Mouse (Mus musculus) monocyte, adult 5-6 weeks (primary cell): Measurements from ENCODE around the gene Slc1a3. TPM values are rescaled to one million over a fixed set of nuclear protein-coding genes. Genes with fewer than 3 reads are reported as not detected.
"Not testable (repeated sequence)": the region's sequence is repeated elsewhere in the genome, so short reads cannot be mapped to it uniquely, and the experiment has no call there.

Experiments used
- ATAC-seq: fragments of 153-309, 156-312 bp; replicated peaks from 2 replicates; pipeline ENCODE4 v1.8.0; 2017; ENCODE audit warnings: mild to moderate bottlenecking; ENCODE audit not compliant: low TSS enrichment, insufficient number of reproducible peaks, severe bottlenecking, poor library complexity, low FRiP score
- total RNA-seq: library from RNA; stranded (forward); fragments of 200-1000, 200-491, 200-594 nt; gene quantifications from 3 replicates; pipeline ENCODE4 v1.2.3, GENCODE M21; 2017

The Slc1a3 gene
- total RNA-seq, 1 experiment from 2014 or later: 0.38 TPM

DNA sequence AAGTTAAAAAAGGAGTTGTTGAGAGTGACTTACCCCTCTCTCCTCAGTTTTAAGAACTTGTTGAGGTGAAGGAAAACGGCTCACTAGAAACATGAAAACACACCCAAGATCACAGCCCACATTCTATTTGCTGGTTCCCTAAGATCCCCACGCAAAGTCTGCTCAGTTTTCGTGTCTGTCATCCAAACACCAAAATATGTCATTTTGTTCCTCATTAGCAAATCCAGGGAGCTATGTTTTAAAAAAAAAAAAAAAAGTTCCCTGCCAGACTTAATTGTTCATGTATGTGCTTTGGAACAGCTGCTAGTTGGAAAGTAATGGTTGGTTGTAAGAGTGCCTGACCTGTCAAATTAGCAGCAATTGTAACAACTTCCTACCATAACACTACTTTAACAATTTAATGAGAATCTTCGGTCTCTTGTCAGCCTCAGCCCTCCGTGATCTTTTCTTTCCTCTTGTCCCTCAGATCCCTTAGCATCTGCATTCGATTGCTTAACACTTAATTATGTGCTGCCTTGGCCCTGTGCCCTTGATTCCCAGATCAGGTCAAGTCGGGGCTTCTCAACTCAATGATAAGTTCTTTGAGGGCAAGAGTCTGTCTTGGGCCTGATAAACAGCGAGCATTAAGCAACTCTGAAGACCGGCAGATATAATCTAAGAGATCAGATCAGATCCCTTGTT lies 1.2 kb upstream of the Slc1a3 start:
- no peak for ATAC-seq

DNA sequence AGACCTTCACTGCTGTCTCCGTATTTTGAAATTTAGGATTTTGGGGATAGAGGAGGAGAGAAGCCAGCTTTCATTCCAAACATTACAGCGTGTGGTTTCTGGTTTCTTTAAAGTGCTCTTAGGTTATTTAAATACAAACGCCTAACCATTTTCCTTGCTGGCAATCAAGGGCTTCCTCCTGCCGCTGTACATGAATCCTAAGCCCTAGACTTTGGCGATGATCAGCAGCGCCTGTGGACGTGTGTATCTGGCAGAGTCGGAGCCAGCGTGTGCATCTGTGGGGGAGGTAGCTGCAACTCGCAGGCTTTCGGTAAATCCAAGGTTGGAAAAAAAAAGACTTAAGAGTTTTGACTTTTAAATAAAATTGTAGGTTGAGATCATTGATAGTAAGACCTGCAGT lies 986 bp downstream of the Slc1a3 start:
- no peak for ATAC-seq

DNA sequence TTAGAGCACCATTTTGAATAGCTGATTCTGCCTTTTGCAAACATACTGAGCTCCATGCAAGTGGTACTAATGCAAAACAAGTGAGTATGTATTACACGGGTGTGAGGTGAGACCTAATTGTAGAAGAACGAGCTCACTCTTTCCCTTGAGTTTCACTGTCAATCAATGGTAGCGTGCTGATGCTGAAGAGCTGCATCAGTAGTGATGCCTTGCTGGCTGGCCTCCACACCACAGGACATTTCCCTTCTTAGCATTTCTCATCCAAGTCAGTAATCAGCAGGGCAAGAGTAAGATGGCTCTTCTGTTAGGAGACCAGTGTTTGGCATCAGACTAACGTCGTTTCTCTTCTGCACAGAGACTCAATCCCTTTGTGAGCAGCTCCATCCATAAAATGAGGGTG lies 4.0 kb downstream of the Slc1a3 start:
- ATAC-seq: no peak

DNA sequence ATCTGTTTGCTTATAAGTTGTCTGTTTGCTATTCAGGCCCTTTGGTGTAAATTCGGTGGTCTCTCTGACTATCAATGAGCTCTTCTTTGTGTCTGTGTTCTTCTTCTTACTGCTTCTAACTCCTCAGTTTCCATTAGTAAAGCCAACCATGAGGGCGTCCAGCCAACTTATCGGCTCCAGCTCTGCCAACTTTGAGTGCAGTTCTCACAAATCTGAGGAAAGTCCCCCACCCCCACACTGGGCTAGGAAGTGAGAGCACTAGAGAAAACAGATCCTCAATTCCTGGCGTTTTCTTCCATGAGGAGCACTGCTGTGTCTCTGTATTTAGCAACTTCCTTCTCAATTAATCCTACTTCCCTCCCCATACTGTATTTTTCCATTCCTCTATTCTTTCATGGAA lies 4.4 kb downstream of the Slc1a3 start:
- ATAC-seq: no peak

DNA sequence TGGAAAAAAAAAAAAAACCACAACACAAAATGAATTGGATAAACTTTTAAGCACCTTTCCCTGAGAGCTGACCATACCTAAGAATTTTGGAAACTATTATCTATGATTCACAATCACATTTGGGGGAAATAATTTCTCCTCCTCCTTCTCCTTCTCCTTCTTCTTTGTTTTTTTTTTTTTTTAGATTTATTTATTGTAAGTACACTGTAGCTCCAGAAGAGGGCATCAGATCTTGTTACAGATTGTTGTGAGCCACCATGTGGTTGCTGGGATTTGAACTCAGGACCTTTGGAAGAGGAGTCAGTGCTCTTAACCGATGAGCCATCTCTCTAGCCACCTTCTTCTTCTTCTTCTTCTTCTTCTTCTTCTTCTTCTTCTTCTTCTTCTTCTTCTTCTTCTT lies 5.0 kb downstream of the Slc1a3 start:
- ATAC-seq: not testable (repeated sequence)

DNA sequence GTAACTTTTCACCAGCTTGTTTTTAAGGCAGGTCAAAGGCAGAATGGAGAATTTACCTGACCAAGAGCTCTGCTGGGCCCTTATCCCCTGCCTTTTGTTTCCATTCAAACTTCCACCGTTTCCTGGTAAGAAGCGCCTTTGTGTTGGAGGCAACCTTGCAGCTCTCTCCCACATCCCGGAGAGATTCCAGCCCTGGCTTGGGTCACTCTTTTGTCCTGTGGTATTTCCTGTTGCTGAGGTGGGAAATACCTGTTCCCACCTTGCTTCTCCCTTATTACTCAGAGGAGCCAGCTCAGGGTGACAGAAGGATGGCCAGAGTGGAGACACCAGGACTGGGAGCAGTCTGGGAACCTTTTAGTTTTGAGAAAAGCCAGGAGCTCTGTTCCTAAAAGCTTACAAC lies 12.6 kb downstream of the Slc1a3 start:
- ATAC-seq: no peak

DNA sequence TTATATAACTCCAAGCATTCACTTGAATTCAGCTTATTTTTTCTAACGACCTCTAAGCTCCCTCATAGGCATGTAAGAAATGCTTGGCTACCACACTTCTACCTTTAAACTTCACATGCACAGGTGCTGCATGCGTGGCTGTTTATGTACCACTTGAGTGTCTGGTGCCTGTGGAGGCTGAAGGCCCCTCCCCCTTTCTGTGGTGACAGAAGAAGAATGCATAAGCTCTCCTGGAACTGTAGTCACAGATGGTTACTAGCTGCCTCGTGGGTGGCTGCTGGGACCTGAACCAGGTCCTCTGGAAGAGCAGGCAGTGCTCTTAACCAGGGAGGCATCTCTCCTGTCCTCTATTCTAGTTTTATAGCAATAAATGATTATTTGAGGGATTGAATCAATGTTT lies 13.1 kb downstream of the Slc1a3 start:
- ATAC-seq: no peak

DNA sequence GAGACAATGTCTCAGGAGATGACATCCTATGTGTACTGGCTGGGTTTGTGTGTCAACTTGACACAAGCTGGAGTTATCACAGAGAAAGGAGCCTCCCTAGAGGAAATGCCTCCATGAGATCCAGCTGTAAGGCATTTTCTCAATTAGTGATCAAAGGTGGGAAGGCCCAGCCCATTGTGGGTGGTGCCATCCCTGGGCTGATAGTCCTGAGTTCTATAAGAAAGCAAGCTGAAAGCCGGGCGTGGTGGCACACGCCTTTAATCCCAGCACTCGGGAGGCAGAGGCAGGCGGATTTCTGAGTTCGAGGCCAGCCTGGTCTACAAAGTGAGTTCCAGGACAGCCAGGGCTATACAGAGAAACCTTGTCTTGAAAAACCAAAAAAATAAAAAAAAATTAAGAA lies 20.4 kb downstream of the Slc1a3 start:
- not testable (repeated sequence) for ATAC-seq

DNA sequence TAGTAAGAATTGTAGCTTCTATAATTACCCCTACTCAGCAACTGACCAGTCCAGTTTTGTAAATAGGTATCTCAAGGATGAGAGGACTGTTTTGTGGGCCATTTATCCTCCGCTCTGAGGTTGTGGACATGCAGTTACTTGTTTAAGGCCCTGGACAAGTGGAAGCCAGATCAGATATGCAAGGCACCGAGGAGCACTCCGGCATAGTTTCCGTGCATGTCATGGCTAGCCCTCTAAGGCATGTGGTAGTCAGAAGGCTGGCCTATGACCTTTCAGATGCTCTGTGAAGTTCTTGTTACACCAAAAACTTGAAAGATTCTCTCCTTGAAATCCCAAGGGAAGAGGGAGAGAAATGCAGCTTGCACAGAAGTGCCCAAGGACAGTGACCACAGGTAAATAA lies 23.7 kb downstream of the Slc1a3 start:
- ATAC-seq: no peak

DNA sequence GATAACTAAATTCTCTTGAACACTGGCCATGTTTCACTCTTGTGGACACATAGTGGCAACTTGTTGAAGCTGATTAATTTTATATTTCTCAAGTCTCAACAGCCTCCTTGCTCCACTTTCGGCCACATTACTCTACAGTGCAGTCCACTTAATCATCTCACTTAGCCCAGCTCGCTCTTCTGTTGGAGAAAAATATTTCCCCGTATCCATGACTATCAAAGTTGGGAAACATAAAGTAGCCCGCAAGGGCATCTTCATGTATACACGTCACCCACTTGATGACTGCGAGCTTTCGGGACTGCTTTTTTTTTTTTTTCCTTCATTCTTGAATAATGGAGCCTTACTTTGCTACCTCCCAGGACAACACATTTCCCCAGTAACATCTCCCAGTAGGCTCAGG lies 25.1 kb downstream of the Slc1a3 start:
- no peak for ATAC-seq

DNA sequence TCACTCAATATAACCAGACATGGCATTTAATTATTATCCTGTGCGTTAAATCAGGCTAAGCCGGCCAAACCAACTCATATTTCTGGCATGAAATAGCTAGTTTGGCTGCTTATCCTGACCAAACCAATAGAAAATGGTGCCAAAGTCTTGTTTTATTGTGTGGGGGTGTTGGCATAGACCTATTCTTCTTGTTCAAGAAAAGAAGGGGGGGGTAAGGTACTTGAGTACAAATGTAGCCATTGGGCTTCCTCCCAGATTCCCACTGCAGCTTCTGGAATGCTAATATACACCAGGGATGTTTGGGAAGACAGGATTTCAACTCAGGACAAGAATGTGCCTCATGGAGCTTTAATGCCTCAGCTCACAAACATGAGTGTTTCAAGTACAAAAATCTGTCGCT lies 26.3 kb downstream of the Slc1a3 start:
- no peak for ATAC-seq

DNA sequence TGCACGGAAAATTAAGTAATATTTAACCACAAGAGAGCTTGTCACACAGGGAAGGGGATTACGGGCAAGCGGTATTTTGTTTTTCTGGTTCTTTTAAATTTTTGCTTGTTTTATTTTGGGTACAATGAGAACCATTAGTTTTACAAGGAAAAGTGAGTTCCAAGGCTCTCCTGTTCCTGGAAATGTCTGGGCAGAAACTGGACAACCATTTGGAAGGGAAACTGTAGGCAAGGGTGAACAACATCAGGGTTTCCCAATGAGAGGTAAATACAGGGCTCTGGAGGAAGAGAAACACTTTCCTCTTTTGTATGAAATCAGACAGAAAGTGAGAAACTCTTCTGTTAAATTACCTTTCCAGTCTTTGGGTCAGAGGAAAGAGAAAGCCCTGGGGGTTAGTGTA lies 27.7 kb downstream of the Slc1a3 start:
- ATAC-seq: no peak

DNA sequence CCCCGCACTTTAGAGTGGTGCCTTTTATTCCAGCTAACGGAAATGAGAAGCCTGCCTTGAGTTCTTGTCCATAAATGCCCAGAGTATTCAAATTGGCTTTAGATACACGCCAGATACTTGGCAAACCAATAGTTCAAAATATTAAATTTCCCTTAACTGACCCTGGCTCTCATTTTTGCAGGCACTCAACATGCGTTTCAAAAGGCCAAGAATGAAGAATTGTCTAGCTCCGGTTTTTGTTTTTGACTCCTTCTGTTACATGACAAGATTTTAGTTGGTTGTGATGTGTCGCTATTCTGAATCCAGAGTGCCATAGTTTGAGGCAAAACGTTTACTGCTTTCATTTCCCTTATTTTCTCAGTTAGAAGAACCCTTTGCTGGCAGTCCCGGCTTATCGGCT lies 28.1 kb downstream of the Slc1a3 start:
- ATAC-seq: no peak

DNA sequence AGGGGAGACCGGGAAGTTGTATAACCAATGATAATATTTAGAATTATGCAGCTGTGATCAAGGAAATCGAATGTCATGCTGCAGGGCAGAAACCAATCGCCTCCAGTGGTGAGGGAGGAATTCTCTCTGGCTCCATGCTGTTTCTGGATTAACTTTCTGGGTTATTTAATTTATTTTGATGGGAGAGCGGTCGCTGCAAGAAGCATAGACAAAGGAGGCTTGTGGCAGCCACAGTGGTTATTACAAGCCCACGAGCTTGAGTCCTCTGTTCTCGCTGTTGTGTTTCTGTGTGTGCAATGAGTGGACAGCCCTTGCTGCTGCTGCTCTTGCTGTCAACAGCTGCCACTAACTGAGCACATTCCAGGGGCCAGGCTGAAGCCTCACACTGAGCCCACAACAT lies 28.6 kb downstream of the Slc1a3 start:
- ATAC-seq: no peak

DNA sequence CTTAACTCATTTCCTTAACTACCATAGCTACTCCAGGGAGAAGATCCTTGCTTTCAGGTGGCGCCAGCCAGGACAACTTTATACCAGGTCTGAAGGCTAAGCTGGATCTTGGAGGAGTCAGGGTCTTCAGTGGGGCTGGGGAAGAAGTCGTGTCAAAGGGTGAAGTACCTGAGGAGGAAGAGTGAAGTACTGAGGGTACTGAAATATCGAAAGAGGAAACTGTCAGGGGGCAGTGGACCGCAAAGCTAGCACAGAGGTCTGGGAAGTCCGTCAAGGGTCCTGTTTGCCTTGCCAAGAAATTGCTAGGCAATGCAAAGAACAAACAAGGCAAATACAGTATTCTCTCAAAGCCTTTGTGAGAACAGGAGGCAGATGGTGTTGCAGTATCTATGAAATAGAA lies 29.6 kb downstream of the Slc1a3 start:
- ATAC-seq: no peak

DNA sequence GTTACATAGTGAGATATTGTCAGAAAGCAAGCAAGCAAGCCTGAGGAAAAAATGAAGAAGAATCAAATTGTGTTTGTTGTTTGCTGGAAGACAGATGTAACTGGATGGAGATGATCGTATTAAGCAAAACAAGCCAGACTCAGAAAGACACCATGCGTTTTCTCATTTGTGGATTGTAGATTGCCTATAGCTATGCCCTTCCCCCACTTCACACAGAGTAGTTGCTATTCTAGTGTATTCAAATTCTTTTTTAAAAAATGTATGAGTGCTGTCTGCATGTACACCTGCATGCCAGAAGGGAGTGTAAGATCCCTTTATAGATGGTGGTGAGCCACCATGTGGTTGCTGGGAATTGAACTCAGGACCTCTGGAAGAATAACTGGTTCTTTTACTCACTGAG lies 33.6 kb downstream of the Slc1a3 start:
- no peak for ATAC-seq

DNA sequence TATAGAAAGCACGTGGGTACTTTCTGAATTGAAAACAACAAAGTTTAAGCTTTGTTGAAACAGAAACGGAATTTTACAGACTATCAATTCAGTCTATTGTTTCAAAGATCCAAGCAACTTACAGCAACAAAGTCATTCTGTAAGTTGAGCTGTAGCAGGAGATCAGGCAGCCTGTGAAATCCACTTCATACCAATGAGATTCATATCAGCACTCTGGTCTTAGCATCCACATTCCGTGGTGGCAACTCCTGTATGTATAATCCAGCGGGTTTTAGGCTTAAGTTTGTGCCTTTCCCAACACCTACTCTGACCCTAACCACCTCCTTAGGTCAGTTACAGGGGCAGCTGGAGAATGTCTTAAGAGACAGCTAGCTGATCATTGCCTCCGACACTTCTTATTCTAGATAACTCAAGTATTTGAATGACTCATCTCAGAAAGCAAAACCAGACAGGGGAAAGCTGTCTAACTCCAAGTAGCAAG lies 34.3 kb downstream of the Slc1a3 start:
- ATAC-seq: no peak

DNA sequence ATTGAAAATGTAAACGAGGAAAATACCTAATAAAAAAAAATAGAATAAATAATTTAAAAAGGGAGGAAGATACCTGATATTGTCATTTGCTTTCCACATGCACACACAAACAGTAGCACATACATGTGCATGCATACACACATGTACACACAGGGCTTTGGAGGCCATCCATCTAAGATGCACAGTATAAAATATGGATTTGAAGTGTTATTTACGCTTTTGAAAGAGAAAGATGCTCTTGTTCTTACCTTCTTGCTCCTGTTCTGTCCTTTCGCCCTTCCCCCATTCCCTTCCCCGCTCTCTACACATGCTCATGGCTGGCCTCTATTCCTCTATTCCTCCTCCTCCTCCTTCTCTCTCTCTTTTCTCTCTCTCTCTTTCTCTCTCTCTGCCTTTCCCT lies 34.9 kb downstream of the Slc1a3 start:
- no peak for ATAC-seq

DNA sequence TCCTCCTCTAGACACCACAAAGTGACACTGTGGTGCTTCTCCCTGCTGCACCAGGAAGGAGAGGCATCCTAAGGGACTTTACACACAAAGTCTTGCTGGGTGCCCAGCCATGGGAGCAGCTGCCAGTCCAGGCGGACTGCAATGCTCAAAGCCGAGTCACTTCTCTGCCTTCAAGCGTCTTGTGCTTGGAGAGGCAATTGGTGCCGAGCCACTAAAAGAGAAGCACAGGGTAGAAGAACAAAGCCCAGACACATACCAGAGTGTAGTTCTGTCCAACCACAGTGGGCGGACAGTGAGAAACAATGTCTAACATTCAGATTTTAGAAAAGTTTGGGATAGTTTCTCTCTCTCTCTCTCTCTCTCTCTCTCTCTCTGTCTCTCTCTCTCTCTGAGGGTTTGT lies 38.0 kb downstream of the Slc1a3 start:
- no peak for ATAC-seq

DNA sequence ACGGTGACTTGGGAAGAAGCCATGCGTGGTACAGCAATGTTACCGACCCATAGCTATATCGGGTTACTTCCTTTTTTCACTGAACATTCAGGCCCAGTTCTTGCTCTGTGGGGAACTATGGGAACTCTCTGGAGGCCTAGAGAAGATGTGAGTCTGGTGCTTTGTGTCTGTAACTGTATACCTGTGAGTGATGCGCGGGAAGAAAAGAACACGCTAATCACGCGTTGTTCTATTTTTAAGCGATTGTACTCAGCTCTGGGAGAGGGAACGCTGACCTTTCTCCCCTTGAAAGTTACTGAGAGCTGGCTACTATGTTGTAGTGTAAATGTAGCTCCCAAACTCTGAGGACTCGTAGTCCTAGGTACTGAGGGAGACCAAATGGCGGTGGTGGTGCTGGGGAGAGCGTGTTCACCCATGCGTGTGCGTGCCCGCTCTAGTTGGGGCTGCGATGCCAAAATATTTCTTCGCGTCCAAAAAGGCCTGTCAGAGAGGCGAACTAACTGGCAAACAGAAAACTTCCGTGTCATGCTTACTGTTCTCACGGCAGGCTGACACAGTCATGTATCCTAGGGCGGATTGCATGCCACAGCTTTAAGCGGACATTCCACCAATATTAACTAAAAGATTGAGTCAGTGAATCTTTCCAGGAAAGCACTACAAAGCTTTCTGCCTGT lies 42.6 kb downstream of the Slc1a3 start:
- no peak for ATAC-seq
